Mouse (Mus musculus) cortical plate, adult 2 months (tissue): ENCODE measurements at regions not wholly inside any gene's neighbourhood (a gene's known extent, or its start where the extent isn't known, plus 50 kb on each side); places are given as distances from the start of the nearest gene placed in this dataset.

Source experiments
- H3K27ac ChIP-seq: fragments of 200-500 bp; 2 replicates; pipeline ENCODE4 v1.5.1; 2012; ENCODE audit warnings: low read length, control low read depth, inconsistent platforms; ENCODE audit not compliant: insufficient read depth
- H3K4me1 ChIP-seq: fragments of 200-500 bp; 2 replicates; pipeline ENCODE4 v1.6.1; 2011; ENCODE audit warnings: low read length; ENCODE audit not compliant: control insufficient read depth, insufficient read depth
- H3K4me3 ChIP-seq: fragments of 200-500 bp; 2 replicates; pipeline ENCODE4 v1.5.1; 2011; ENCODE audit warnings: mild to moderate bottlenecking, low read length, control low read depth; ENCODE audit not compliant: insufficient read depth
- CTCF ChIP-seq: fragments of 200-500 bp; IDR thresholded peaks from 2 replicates; pipeline ENCODE4 v1.5.1; 2011; ENCODE audit warnings: mild to moderate bottlenecking, control low read depth, low read length; ENCODE audit not compliant: insufficient read depth; ENCODE audit errors: extremely low read depth
- POLR2A ChIP-seq: fragments of 200-500 bp; IDR thresholded peaks from 2 replicates; pipeline ENCODE4 v1.6.1; 2011; ENCODE audit warnings: mild to moderate bottlenecking, low read length, control low read depth; ENCODE audit not compliant: insufficient read depth; ENCODE audit errors: extremely low read depth

DNA sequence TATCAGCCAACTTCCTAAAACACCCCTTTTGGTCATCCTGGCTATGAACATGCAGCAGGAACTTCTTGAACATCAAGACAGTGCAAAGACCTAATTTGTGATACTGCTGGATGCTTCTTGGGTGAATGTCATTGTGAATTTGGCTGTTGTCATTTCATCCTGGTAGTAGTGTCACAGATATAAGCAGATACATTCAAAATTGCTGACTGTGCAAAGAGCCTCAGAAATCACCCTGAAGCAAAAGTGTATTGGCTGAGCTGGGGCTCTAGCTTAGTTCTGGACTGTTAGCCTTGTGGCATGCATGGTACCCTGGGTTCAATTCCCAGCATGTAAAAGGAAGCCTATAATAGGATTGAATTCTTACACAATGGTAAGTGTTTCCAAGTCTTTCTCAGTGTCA is 590.1 kb upstream of the Id2 start:
- TF ChIP-seq CTCF: no peak
- no peak for TF ChIP-seq POLR2A
- H3K27ac ChIP-seq: no peak overlapping the region
- no peaks in the 10 kb centered on the region; the same call in 1 of the 2 replicates for H3K4me1 ChIP-seq
- no peak overlapping the region for H3K4me3 ChIP-seq

DNA sequence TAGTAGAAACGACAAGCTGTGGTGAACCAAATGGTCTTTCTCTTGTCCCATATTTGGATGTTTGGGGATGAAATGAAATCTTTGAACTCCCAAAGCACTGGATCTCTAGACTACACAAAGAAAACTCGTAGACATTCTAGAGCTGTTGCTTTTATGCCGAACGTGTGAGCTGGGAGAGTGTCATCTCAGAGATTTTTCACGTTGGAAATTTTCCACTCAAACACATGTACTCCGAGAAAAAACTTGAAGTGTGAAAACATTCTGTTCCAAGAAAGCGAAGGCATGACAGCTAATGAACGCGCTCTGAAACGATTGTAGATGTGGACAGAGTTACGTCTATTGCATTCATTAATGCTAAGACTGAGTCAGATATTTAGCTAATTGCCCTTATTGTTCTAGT is 579.7 kb upstream of the Id2 start:
- no peak for TF ChIP-seq CTCF
- no peak overlapping the region for H3K4me3 ChIP-seq
- no peak overlapping the region for H3K27ac ChIP-seq
- H3K4me1 ChIP-seq: no peaks in the 10 kb centered on the region

DNA sequence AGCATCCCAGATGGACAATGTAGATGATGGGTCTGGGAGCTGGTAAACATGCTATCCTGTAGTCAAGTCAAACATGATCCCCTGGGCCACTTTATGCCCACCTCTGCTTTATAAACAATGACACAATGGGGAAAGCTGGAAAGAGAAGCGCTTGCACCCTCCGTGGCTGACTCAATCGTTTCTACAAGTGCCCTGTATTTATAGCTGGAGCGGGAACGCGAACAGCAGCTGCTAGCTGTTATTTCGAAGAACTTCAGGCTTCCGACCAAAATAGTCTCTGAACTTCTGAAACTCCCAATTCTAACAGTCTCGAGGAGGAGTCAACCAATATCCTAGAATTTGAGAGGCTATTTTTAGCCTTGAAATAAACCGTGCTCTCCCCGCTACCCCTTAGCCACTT is 571.4 kb upstream of the Id2 start:
- Histone ChIP-seq H3K4me1 (peaks cover 10% of the 10 kb centered on the region), H3K27ac (no peak overlapping the region), H3K4me3 (no peak overlapping the region)
- no peak for TF ChIP-seq POLR2A
- TF ChIP-seq CTCF: no peak

DNA sequence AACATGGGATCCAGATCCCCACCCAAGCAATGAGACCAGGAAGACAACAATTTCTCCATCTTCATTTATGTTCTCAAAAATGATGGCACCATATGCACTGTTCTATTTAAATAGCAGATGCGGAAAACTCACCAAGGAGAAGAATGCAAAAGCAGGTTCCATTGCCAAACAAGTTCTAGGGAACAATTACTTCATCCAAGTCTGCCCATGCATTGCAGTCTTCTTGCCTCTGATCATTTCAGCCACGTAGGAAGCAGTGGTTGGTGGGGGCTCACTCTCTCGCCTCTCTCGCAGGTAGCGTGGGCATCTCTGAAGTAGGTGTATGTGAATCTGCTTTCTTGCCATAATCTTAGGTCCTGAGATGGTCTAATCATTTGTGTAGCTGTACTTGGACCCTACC is 557.5 kb upstream of the Id2 start:
- TF ChIP-seq CTCF (no peak), POLR2A (no peak)

DNA sequence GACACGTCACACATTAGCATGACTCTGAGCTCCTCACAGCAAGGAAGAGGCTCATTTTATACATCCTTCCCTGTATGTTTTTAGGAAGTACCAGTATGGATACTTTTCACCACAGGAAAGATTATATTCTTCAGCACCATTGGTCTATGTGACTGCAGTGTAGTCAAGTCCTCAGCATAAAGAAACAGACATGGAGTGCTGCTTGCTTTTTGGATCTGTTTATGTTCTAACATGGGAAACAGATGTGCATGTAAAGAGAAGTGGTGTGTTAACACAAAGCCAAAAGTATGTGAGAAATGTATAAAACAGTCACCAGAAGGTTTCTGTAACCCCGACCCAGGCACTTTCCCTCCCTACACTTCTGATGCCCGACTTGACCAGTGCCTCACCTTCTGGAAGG is 553.3 kb upstream of the Id2 start:
- H3K27ac ChIP-seq: no peak overlapping the region
- TF ChIP-seq POLR2A (no peak), CTCF (no peak)
- H3K4me1 ChIP-seq: no peaks in the 10 kb centered on the region
- H3K4me3 ChIP-seq: no peak overlapping the region

More for the DNA sequence above, 557.5 kb upstream of the Id2 start:
- Histone ChIP-seq H3K4me3 (no peak overlapping the region), H3K4me1 (no peaks in the 10 kb centered on the region), H3K27ac (no peak overlapping the region)

DNA sequence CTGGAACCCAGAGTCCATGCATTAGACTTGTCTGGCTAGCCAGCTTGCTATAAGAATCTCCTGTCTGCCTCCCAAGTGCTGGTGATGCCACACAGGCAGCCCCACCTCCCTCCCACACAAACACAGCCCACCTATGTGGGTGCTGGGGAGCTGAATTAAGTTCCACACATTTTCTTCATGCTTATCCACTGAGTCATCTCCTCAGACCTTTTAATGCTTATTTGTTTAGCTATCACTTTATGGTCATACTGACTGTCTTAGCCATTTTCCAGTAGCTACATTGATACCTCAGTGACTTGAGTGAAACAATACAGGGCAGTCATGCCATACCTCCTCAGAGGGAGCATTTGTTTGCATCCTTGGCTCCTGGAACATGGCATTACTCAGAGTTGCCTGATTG is 531.1 kb upstream of the Id2 start:
- TF ChIP-seq CTCF (no peak), POLR2A (no peak)
- Histone ChIP-seq H3K27ac (no peak overlapping the region), H3K4me3 (no peak overlapping the region), H3K4me1 (no peaks in the 10 kb centered on the region; the same call in none of the 2 replicates)

DNA sequence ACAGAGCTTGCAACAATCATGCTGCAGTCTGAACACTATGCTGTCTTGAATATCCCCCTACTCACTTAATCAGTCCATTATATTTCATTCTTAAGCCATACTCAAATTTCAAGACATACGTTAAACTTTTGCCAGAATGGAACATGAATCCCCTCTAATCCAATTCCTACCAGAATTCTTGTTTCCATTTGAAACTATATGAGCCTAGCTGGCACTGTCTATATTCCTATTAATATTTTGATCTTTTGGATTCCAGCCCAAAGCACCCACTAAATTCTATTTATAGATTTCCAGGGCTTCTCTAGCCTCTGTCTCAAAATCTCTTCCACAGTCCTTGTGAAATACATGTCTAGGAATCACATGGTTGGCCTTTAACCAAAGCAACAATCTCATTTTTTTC is 528.9 kb upstream of the Id2 start:
- H3K27ac ChIP-seq: no peak overlapping the region
- TF ChIP-seq CTCF (no peak), POLR2A (no peak)
- no peak overlapping the region for H3K4me3 ChIP-seq
- H3K4me1 ChIP-seq: peaks cover 1% of the 10 kb centered on the region; the same call in 1 of the 2 replicates

DNA sequence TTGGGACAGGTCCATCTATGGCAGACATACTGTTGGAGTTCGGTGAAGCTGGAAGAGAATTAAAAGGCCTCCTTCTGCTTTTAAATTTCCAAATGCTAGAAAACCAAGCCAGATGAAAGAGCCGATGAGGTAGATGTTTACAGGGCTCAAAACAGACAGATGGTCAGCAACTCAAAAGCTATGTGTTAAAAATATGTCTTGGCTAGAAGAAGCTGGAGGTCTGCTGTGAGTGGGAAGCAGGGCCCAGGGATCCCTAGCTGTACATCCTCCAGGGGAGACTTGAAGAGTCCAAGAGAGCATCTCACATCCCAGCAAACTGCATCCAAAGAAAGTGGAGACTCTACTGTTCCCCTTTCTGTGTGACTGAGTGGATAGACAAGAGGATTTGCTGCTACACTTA is 526.5 kb upstream of the Id2 start:
- H3K4me1 ChIP-seq: peaks cover 1% of the 10 kb centered on the region; the same call in 1 of the 2 replicates
- H3K27ac ChIP-seq: no peak overlapping the region
- no peak overlapping the region for H3K4me3 ChIP-seq
- no peak for TF ChIP-seq CTCF
- TF ChIP-seq POLR2A: no peak

DNA sequence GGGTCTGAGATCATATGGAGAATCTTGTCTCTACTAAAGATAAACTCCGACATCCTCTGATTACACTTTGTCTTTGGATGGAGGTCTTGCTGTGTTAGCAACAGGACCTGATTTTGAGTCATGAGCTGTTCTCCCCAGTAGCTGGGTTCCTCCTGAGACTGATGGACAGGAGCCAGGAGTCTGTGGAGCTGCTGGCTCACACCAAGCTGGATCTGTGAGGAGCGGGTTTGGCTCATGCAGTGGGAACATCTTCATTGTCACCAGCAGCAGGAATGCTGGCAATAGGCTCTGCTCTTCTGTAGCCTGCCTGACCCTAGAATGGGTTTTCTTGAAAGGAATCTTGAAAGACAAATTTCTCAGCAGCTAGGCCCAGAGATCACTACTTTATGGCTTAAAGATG is 524.2 kb upstream of the Id2 start:
- Histone ChIP-seq H3K4me3 (no peak overlapping the region), H3K4me1 (peaks cover 1% of the 10 kb centered on the region; the same call in 1 of the 2 replicates), H3K27ac (no peak overlapping the region)
- TF ChIP-seq CTCF: no peak
- no peak for TF ChIP-seq POLR2A

DNA sequence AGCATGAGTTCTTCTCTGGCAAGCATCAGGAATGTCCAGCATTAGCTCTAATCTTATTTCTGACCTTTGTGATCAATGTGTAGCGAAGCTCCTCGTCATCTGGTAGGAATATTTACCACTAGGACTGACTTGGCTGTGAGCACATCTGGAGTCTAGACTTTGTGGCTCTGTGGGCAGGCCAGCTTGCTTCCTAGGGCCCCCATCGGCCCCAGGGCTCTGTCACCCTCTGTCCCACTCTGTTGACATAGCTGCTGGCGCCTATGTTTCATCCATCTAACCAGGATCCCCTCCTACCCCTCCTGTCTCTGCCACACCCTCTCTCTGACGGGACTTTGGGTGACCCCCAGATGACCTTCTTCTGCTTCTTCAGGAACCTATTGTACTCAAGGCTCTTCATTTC is 520.6 kb upstream of the Id2 start:
- H3K4me3 ChIP-seq: no peak overlapping the region
- no peak overlapping the region for H3K27ac ChIP-seq

DNA sequence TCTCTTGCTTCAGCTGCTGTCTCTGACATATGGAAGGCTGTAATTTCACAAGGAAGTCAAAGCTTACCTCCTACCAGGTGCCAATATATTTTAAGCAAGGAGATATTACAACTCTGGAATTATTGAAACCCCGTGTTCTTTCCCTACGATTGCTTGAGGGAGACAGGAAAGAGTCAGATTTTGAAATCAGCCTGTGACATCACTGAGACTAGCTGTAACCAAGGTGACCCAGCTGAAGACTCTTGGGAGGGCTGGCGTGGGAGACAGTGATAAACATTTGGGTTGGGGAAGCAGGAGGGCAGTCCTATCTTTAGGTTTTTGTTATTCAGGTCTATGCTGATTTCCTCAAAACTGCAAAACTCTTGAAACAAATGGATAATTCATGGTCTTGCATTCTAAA is 518.4 kb upstream of the Id2 start:
- H3K4me3 ChIP-seq: no peak overlapping the region
- TF ChIP-seq CTCF: no peak
- TF ChIP-seq POLR2A: no peak
- peaks cover 1% of the 10 kb centered on the region; the same call in 1 of the 2 replicates for H3K4me1 ChIP-seq
- H3K27ac ChIP-seq: no peak overlapping the region

More for the DNA sequence above, 520.6 kb upstream of the Id2 start:
- peaks cover 2% of the 10 kb centered on the region for H3K4me1 ChIP-seq
- no peak for TF ChIP-seq POLR2A
- no peak for TF ChIP-seq CTCF

DNA sequence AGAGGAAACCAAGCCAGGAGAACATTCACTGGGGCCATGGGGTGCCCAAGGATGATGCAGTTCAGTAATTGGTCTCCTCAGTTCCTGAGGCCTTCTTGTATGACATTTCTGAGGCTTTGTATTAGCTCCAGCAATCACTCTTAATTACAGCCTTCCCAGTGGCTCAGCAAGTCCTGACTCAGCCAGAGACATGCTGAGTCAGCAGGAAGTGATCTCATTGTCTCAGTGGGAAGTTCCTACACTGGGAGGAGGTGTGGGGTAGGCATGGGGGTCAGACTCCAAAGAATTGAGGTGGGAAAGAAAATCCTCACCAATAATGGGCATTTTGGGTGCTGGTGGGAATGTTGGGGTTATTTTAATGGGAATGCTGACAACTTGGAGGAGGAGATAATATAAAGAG is 516.5 kb upstream of the Id2 start:
- Histone ChIP-seq H3K4me1 (peaks cover 1% of the 10 kb centered on the region; the same call in 1 of the 2 replicates), H3K4me3 (no peak overlapping the region), H3K27ac (no peak overlapping the region)
- TF ChIP-seq POLR2A: no peak
- no peak for TF ChIP-seq CTCF
